Mouse (Mus musculus) megakaryocyte, embryonic 14.5 days (primary cell): ENCODE data around the gene Sh3gl2.

ENCODE experiments used
- FLI1 ChIP-seq: IDR thresholded peaks from 2 replicates; pipeline ENCODE4 v1.6.1; 2012; ENCODE audit warnings: low read length, inconsistent platforms, mixed read lengths
- GATA1 ChIP-seq: IDR thresholded peaks from 3 replicates; pipeline ENCODE4 v1.6.1; 2012; ENCODE audit warnings: mixed read lengths, low read length, inconsistent platforms, borderline replicate concordance

DNA sequence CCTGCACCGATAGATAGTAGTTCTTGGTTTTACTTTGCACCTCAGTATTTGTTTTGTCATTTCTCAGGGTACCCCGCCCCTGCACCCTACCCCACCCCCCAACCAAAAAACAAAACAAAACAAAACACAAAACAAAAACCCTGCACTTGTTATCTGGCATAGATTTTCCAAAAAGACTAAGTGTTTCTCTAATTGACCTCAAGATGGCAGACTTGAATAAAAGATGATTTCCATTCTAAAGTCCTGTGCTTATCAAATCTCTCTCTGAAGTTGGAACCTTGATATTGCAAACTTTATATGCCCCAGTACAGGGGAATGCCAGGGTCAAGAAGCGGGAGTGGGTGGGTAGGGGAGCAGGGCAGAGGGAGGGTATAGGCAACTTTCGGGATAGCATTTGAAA lies 43.8 kb upstream of the Sh3gl2 start:
- no peak for TF ChIP-seq GATA1
- TF ChIP-seq FLI1 = no peak
